Mouse (Mus musculus) spleen, adult 12 weeks (tissue): Measurements from ENCODE around the gene B3galt2.

Source experiments
- DNase-seq: peaks from one replicate; pipeline ENCODE4 v3.0.0; 2022; ENCODE audit warnings: low spot score

The B3galt2 gene

DNA sequence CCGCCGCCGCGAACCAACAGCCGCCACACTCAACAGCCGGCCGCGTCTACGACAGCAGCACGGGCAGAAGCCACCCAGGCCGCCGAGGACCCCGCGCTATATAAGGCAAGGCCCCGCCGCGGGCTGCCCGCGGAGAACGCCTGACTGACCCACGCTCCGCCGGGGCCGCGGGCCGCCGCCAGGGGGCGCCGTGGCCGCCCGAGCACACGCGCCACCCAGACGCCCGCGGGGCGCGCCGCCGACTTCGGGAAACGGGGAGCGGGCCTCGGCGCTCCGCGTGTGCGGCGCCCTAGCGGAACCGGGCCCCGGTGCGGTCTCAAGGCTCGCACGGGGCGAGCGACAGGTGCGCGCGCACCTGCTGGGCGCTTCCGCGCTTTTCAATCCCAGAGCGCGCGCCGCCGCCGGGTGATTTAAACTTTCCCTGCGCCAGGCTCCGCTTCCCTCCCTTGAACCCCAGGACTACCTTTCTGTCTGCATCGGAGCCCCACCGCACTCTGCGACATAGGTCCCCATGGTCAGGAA, 62.3 kb downstream of the B3galt2 start, which contains the start of gene Cdc73:
TSS of gene Cdc73 (minus strand) at position 153 of the 522 bp plus-strand sequence.
- peak; percentile 90 for DNase-seq
